Comparison of ENCODE assay signal across 8 mouse cellular contexts in the genomic region with DNA sequence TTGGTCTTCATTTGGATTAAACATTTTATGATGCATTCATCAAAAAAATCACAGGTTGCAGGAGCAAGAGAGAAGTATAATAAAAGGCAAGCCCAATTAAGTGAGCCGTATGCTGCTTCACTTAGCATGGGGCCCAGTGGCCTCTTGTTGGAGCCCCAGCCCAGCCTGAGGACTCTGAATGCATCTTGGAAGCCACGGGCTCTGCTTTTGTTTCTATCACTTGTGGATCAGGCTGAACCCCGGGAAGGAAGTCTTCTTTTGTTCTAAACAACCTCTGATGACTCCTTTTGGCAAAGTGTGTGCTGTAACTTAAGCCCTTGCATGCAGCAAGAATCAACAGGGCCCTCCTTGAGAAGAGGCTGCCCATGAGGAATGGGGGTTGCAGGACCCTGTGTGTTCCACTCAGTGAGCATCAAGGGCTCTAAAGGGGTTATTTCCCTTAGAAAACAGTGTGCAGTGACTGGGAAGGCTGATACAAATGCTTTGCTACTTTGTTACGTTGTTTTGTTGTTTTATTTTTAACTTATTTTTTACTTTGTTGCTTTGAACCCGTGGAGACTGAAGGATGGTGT.
DNase-seq lines count a peak whose midpoint lies in the region; ATAC-seq lines count a peak whose summit lies in the region.

No protein-coding gene starts in this region.

- ATAC-seq in embryonic facial prominence, embryonic 13.5 days (ENCODE audit: insufficient number of reproducible peaks, insufficient read depth, low FRiP score, low TSS enrichment, low read depth), result no peak
- ATAC-seq in hindbrain, embryonic 13.5 days (ENCODE audit: low FRiP score), result peak; percentile 36; the same call in 1 of the 2 replicates

- 35% methylated on average over 5 of the region's 5 CpGs for WGBS in embryonic facial prominence, embryonic 13.5 days
- WGBS in hindbrain, embryonic 13.5 days, result 22% methylated on average over 5 of the region's 5 CpGs

- no peaks in the 10 kb centered on the region for H3K36me3 ChIP-seq in embryonic facial prominence, embryonic 13.5 days
- H3K36me3 ChIP-seq in hindbrain, embryonic 13.5 days, result no peaks in the 10 kb centered on the region

- no peaks in the 10 kb centered on the region for H3K9me3 ChIP-seq in embryonic facial prominence, embryonic 13.5 days
- no peaks in the 10 kb centered on the region for H3K9me3 ChIP-seq in hindbrain, embryonic 13.5 days

- H3K4me1 ChIP-seq in embryonic facial prominence, embryonic 13.5 days, result peaks cover 27% of the 10 kb centered on the region
- H3K4me1 ChIP-seq in hindbrain, embryonic 13.5 days (replicated peaks), result peaks cover 25% of the 10 kb centered on the region

- H3K4me2 ChIP-seq in embryonic facial prominence, embryonic 13.5 days, result no peak overlapping the region; the same call in 1 of the 2 replicates
- no peak overlapping the region for H3K4me2 ChIP-seq in hindbrain, embryonic 13.5 days

- DNase-seq in heart, adult 11 months, result peak; percentile 97
- DNase-seq in heart, postnatal 25 days (ENCODE audit: low spot score), result no peak
- peak; percentile 22 to 41 for DNase-seq in lung, postnatal 4 days
- DNase-seq in right cerebral cortex, postnatal 4 days, result no peak
- DNase-seq in right cerebral cortex, adult 2 months (ENCODE audit: low spot score in 2 of 2), result no peak
- no peak for DNase-seq in retina, postnatal 1 day

- intact Hi-C loops in heart, postnatal 25 days (cut with DNase I), result loop anchor here (2.0 kb wide), 1 partner anchor 230 kb away; no protein-coding TSS in a partner anchor

- peak overlapping the region; percentile 22; the same call in 1 of the 2 replicates for H3K27ac ChIP-seq in embryonic facial prominence, embryonic 13.5 days
- H3K27ac ChIP-seq in hindbrain, embryonic 13.5 days, result no peak overlapping the region

- no peaks in the 10 kb centered on the region for H3K27me3 ChIP-seq in embryonic facial prominence, embryonic 13.5 days
- H3K27me3 ChIP-seq in hindbrain, embryonic 13.5 days, result peaks cover 10% of the 10 kb centered on the region

- H3K9ac ChIP-seq in embryonic facial prominence, embryonic 13.5 days, result peak overlapping the region; percentile 11; the same call in 1 of the 2 replicates
- no peak overlapping the region for H3K9ac ChIP-seq in hindbrain, embryonic 13.5 days

- no peak overlapping the region for H3K4me3 ChIP-seq in embryonic facial prominence, embryonic 13.5 days
- no peak overlapping the region for H3K4me3 ChIP-seq in hindbrain, embryonic 13.5 days

Comparison
In these comparisons a context has a peak if more than half of its experiments do, and no peak if none do; other contexts are left out.
1. DNase-seq: peak in heart, adult 11 months (single experiment) and lung, postnatal 4 days (2 of 2); none in heart, postnatal 25 days (single experiment), right cerebral cortex, postnatal 4 days (single experiment), right cerebral cortex, adult 2 months (0 of 2) and retina, postnatal 1 day (single experiment).